Mouse (Mus musculus) neural tube, embryonic 12.5 days (tissue): ENCODE measurements around the gene Msn. TPM values are rescaled to one million over a fixed set of nuclear protein-coding genes. Genes with fewer than 3 reads are reported as not detected.
A peak's percentile ranks its signal among the peaks of the same experiment; 100 is the strongest.

Experiments used
- ATAC-seq: fragments of 200-750 bp; cut with Nextera tagmentation; 2 replicates; pipeline ENCODE4 v1.8.0; 2017; ENCODE audit warnings: low read depth, mild to moderate bottlenecking, moderate TSS enrichment, moderate library complexity; ENCODE audit not compliant: low FRiP score
- H3K27ac ChIP-seq: fragments of 300-500 bp; sonication (generic); 2 replicates; pipeline ENCODE4 v1.5.1; 2016
- H3K27me3 ChIP-seq: fragments of 300-500 bp; sonication (generic); replicated peaks from 2 replicates; pipeline ENCODE4 v1.6.1; 2016; ENCODE audit warnings: mild to moderate bottlenecking
- H3K36me3 ChIP-seq: fragments of 300-500 bp; sonication (generic); 2 replicates; pipeline ENCODE4 v1.6.1; 2016; ENCODE audit warnings: mild to moderate bottlenecking
- H3K4me1 ChIP-seq: fragments of 300-500 bp; sonication (generic); 2 replicates; pipeline ENCODE4 v1.6.1; 2016
- H3K4me2 ChIP-seq: fragments of 300-500 bp; sonication (generic); replicated peaks from 2 replicates; pipeline ENCODE4 v1.6.1; 2016; ENCODE audit warnings: mild to moderate bottlenecking
- H3K4me3 ChIP-seq: fragments of 300-500 bp; sonication (generic); 2 replicates; pipeline ENCODE4 v1.5.1; 2016
- H3K9ac ChIP-seq: fragments of 300-500 bp; sonication (generic); 2 replicates; pipeline ENCODE4 v1.6.1; 2016; ENCODE audit warnings: mild to moderate bottlenecking
- H3K9me3 ChIP-seq: fragments of 300-500 bp; sonication (generic); 2 replicates; pipeline ENCODE4 v1.6.1; 2016; ENCODE audit warnings: mild to moderate bottlenecking
- WGBS: fragments of 180-500 bp; shearing (Covaris S2); methylation state at CpG from one replicate; pipeline ENCODE4 v1.1.7; 2016; 5-methylcytosine and 5-hydroxymethylcytosine counted together
- polyA plus RNA-seq: library from polyadenylated mRNA; unstranded; fragments of >200 nt; fragmentation: Nextera tagmentation; extraction: Ambion mirVana; gene quantifications from 2 replicates; pipeline ENCODE4 v1.2.1, GENCODE M21; 2016

Gene Msn
- polyA plus RNA-seq, result 74.4 and 90.7 TPM in 2 replicates

- Histone ChIP-seq H3K4me2 (peak within 1 kb of the TSS; percentile 61), H3K36me3 (no peaks in the 10 kb centered on the region), H3K9me3 (no peaks in the 10 kb centered on the region), H3K27ac (no peak within 1 kb of the TSS), H3K4me3 (peak within 1 kb of the TSS; percentile 45), H3K27me3 (no peaks in the 10 kb centered on the region), H3K9ac (peak within 1 kb of the TSS; percentile 45), H3K4me1 (no peaks in the 10 kb centered on the region)
- WGBS, result 21% methylated on average over 42 of the region's 44 CpGs
- ATAC-seq, result peak; percentile 74
Observed at GRCm38 (mm10) chrX:96095509-96096499, at the start of gene Msn. Gene Msn (plus strand): TSS chrX:96096042.

DNA sequence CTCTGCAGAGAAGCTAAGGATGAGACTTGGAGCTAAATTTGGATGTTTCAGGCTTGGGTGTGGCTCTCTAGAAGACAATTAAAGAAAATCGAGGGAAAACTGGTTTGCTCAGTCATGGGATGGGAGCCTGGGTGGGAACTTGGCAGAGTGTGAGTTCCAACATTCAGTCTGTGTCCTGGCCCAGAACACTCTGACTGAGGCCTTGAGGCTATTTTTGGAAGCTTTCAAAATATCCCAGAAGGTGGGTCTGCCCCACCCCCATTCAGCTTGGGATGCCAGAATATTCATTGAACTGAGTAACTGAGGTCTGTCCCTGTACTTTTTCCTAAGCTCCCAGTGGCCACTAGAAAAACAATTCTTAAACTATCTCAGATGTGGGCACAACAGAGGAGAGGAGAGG, 43.0 kb upstream of the Msn start:
- 83% methylated on average over 1 of the region's 1 CpGs for WGBS
- Histone ChIP-seq H3K4me3 (no peak overlapping the region), H3K36me3 (no peaks in the 10 kb centered on the region), H3K4me2 (no peak overlapping the region), H3K9ac (no peak overlapping the region), H3K4me1 (no peaks in the 10 kb centered on the region), H3K9me3 (no peaks in the 10 kb centered on the region), H3K27ac (no peak overlapping the region), H3K27me3 (no peaks in the 10 kb centered on the region)
- no peak for ATAC-seq

GRCm38 (mm10) chrX:96077747-96078146, 18.1 kb upstream of the Msn start:
- Histone ChIP-seq H3K4me2 (no peak overlapping the region), H3K4me1 (no peaks in the 10 kb centered on the region), H3K4me3 (no peak overlapping the region), H3K9me3 (no peaks in the 10 kb centered on the region), H3K9ac (no peak overlapping the region), H3K27me3 (no peaks in the 10 kb centered on the region), H3K27ac (no peak overlapping the region), H3K36me3 (no peaks in the 10 kb centered on the region)
- ATAC-seq, result no peak

DNA sequence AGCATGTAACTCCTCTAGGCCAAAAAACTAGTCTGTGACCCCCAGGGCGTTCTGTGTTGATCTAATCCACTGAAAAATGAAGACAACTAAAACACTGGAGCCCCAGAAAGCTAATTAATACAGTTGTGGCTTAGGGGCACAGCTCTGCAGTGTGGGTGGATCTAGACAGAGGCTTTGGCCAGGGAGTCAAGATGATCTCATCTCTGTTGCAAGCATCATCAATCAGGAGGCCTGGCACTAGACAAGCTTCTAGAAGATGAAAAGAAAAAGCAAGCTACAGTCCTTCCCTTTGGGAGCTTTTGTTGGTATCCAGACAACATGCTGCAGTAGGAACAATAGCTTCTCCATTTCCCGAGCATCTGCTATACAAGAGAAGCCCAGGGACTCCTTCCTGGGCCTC, 9.6 kb upstream of the Msn start:
- Histone ChIP-seq H3K9me3 (no peaks in the 10 kb centered on the region), H3K4me1 (no peaks in the 10 kb centered on the region), H3K27ac (no peak overlapping the region), H3K9ac (no peak overlapping the region), H3K4me2 (no peak overlapping the region), H3K36me3 (no peaks in the 10 kb centered on the region), H3K4me3 (no peak overlapping the region), H3K27me3 (no peaks in the 10 kb centered on the region)
- ATAC-seq, result 0 out of 2 replicates have a peak, but pooled peaks have one; percentile 37
- WGBS, result 36% methylated on average over 2 of the region's 2 CpGs

GRCm38 (mm10) chrX:96096513-96097210, 820 bp downstream of the Msn start:
- H3K4me1 ChIP-seq, result no peaks in the 10 kb centered on the region
- peak overlapping the region; percentile 45 for H3K9ac ChIP-seq
- WGBS, result 15% methylated on average over 15 of the region's 15 CpGs
- no peaks in the 10 kb centered on the region for H3K9me3 ChIP-seq
- no peak overlapping the region for H3K27ac ChIP-seq
- H3K4me3 ChIP-seq, result peak overlapping the region; percentile 45
- no peaks in the 10 kb centered on the region for H3K36me3 ChIP-seq
- ATAC-seq, result peak; percentile 51
- H3K27me3 ChIP-seq, result no peaks in the 10 kb centered on the region
- peak overlapping the region; percentile 61 for H3K4me2 ChIP-seq

GRCm38 (mm10) chrX:96097491-96097970, 1.7 kb downstream of the Msn start:
- Histone ChIP-seq H3K4me3 (no peak overlapping the region), H3K4me1 (no peaks in the 10 kb centered on the region)

DNA sequence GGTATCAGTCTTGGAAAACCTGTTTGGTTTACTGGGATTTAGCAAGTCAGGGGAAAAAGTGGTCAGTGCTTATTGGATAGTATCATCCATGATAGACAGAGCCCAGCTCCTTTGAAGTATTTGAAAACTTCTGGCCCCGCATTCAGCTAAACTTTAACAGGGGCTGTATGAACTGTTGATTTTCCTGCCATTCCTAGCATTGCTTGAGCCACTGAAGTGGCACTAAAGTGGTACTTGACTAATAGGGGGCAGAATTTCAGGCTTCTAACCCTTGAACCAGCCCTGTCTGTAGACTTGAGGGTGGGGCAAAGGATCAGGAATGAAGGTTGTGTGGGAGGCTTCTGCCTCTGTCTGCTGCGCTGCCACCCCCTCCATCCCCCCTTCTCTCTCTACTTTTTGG, 3.2 kb downstream of the Msn start:
- Histone ChIP-seq H3K9me3 (no peaks in the 10 kb centered on the region), H3K27ac (no peak overlapping the region), H3K36me3 (no peaks in the 10 kb centered on the region), H3K4me2 (no peak overlapping the region), H3K9ac (no peak overlapping the region), H3K4me3 (no peak overlapping the region), H3K4me1 (no peaks in the 10 kb centered on the region), H3K27me3 (no peaks in the 10 kb centered on the region)
- no peak for ATAC-seq
- WGBS, result 82% methylated on average over 2 of the region's 2 CpGs

More at GRCm38 (mm10) chrX:96097491-96097970, 1.7 kb downstream of the Msn start:
- Histone ChIP-seq H3K27me3 (no peaks in the 10 kb centered on the region), H3K36me3 (no peaks in the 10 kb centered on the region), H3K9ac (no peak overlapping the region), H3K27ac (no peak overlapping the region), H3K4me2 (peak overlapping the region; percentile 61), H3K9me3 (no peaks in the 10 kb centered on the region)
- ATAC-seq, result no peak
- 41% methylated on average over 5 of the region's 5 CpGs for WGBS

DNA sequence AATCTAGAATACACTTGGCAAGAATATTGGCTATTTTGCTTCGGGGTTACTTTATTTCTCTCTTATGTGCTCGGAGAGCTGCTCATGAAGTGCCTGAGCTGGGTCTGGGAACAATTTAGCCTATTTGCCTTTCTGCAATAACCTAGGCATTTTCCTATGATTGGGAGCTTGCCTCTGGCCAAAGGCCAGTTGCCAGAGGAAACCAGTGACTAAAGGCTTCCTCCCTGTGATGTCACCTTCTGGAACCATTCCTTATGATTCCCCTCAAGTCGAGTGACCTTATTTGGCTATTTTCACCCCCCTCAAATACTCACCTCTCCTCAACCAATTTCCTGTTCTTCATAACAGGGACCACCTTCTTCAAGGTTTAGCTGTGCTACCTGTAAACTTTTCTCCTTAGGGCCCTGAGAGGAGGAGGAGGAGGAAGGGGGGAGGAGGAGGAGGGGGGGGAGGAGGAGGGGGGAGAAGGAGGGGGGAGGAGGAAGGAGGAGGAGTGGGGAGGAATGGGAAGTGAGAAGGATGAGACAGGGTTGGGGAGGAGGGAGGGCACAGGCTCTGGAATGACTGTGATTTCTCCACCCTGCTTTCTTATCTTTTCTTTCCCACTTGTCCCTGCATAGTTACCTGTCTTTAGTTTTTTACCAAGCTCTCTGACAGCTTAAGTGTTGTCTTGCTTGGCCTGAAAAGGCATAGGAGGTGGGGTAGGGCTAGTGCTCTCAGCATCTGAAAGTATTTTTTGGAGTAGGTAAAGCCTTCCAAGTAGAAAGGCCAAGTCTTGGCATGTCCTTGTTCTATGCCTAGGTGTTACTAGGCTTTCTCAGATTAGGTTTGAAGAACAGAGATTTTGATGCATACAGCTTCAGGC, 11.8 kb downstream of the Msn start:
- no peak for ATAC-seq
- H3K4me2 ChIP-seq, result no peak overlapping the region
- H3K4me3 ChIP-seq, result no peak overlapping the region
- H3K9ac ChIP-seq, result no peak overlapping the region
- no peaks in the 10 kb centered on the region for H3K9me3 ChIP-seq
- no peaks in the 10 kb centered on the region for H3K4me1 ChIP-seq
- no peaks in the 10 kb centered on the region for H3K36me3 ChIP-seq
- no peak overlapping the region for H3K27ac ChIP-seq
- WGBS, result 80% methylated on average over 3 of the region's 3 CpGs
- no peaks in the 10 kb centered on the region for H3K27me3 ChIP-seq

DNA sequence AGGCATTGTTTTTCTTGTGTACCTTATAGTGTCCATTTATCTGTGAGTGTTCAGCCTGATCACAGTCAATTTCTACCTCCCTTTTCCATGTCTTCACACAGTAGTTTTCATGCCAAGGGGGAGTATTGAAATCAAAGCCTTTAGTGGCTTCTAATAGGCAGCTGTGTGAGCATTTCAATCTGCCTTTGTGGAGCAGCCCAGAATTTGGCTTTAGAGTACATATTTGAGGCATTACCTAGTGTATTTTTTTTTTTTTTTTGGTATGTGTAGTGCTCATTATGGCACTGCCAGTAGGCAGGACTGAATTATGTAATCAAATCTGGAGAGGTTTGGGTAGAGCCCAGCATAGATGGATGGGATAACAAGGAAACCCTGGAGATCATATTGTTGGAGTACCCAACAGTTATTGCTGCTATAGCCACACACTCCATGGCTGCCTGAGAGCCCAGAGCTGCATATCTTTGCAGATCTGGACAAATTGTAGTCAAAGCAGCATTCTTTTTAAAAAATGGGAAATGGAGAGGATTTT, 17.3 kb downstream of the Msn start:
- H3K27me3 ChIP-seq, result no peaks in the 10 kb centered on the region
- H3K36me3 ChIP-seq, result no peaks in the 10 kb centered on the region
- H3K4me1 ChIP-seq, result no peaks in the 10 kb centered on the region
- no peak for ATAC-seq
- H3K27ac ChIP-seq, result no peak overlapping the region
- no peak overlapping the region for H3K4me2 ChIP-seq
- no peak overlapping the region for H3K9ac ChIP-seq
- H3K9me3 ChIP-seq, result no peaks in the 10 kb centered on the region
- H3K4me3 ChIP-seq, result no peak overlapping the region

GRCm38 (mm10) chrX:96115501-96115900, 19.7 kb downstream of the Msn start:
- no peaks in the 10 kb centered on the region for H3K9me3 ChIP-seq
- no peak for ATAC-seq
- no peaks in the 10 kb centered on the region for H3K27me3 ChIP-seq
- H3K4me1 ChIP-seq, result no peaks in the 10 kb centered on the region
- no peaks in the 10 kb centered on the region for H3K36me3 ChIP-seq
- no peak overlapping the region for H3K4me3 ChIP-seq
- H3K27ac ChIP-seq, result no peak overlapping the region
- no peak overlapping the region for H3K4me2 ChIP-seq
- H3K9ac ChIP-seq, result no peak overlapping the region

GRCm38 (mm10) chrX:96117366-96117765, 21.5 kb downstream of the Msn start:
- Histone ChIP-seq H3K9ac (no peak overlapping the region), H3K27ac (no peak overlapping the region), H3K9me3 (no peaks in the 10 kb centered on the region), H3K27me3 (no peaks in the 10 kb centered on the region), H3K4me1 (no peaks in the 10 kb centered on the region), H3K4me2 (no peak overlapping the region), H3K36me3 (no peaks in the 10 kb centered on the region), H3K4me3 (no peak overlapping the region)
- 84% methylated on average over 1 of the region's 1 CpGs for WGBS
- ATAC-seq, result no peak
